Mouse (Mus musculus): Measurements from ENCODE around the gene Asic2.

The Asic2 gene

DNA sequence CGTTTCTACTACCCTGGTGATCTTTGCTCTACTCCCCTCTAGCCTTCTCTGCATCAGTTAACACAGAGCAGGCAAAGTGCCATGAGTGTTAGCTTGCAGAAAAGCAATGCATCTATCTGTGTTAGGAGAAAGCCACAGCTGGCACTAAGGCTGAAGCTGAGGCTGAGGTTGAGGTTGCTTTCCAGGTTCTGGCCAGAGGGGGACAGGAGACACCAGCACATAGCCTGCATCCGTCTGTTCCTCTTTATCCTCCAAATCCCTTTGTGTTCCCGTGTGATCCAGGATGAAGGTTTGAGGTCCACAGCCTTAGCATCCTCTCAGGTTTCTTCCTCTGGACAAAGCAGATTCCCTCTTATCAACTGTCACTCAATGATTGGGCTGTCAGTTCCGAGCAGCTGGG, 343.1 kb downstream of the Asic2 start:
- in situ Hi-C loops (cut with MboI; ENCODE audit: unreplicated experiment in 2 of 2) = loop anchor here (25.0 kb wide), 3 partner anchors 537 to 1262 kb away; partner anchors contain the start of genes Fndc8 (in 1 of the 2) and Rad51d (in 1 of the 2)

DNA sequence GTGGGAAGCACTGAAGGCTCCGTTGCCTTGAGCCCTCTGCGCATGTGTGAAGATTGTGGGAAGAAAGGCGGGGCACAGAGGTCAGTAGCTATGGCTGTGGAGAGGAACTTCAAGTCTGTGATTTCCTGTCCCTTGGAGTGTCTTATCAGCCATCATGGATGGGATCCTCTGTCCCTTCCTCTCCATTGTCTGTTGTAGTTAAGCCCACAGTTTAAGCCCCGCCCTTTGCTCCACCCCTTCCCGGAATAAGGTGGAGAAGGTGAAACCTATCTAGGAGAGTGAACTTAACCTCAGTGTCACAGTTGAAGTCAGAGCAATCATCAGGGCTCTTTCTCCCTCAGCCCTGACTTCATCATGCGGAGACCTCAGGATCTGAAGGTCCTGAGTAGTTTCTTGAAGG, 347.7 kb downstream of the Asic2 start:
- in situ Hi-C loops (cut with MboI; ENCODE audit: unreplicated experiment in 2 of 2) = loop anchor here (25.0 kb wide), 8 partner anchors 783 to 2008 kb away; partner anchors contain the start of gene Psmd11 (in 1 of the 2)

DNA sequence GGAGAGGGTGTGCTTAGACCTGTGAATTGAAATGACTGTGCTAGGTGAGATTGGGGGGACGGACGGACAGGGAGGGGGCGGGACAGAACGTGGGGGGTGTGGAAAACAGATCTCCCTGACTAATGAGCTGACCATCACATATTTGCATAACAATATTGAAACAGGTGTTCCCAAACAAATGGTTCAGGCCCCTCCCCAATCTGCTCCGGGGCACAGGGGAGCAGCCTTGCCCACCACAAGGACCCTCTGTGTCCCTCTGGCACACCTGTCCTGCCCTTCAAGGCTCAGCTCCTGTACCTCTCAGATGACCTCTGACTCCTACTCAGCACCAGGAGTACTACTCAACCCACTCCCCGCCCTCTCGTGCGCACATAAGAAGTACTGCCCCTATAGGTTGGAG, 351.8 kb downstream of the Asic2 start:
- in situ Hi-C loops (cut with MboI; ENCODE audit: unreplicated experiment in 2 of 2) = loop anchor here (10.0 to 25.0 kb wide), 9 partner anchors 779 to 2004 kb away; partner anchors contain the start of gene Psmd11 (in 1 of the 2)

DNA sequence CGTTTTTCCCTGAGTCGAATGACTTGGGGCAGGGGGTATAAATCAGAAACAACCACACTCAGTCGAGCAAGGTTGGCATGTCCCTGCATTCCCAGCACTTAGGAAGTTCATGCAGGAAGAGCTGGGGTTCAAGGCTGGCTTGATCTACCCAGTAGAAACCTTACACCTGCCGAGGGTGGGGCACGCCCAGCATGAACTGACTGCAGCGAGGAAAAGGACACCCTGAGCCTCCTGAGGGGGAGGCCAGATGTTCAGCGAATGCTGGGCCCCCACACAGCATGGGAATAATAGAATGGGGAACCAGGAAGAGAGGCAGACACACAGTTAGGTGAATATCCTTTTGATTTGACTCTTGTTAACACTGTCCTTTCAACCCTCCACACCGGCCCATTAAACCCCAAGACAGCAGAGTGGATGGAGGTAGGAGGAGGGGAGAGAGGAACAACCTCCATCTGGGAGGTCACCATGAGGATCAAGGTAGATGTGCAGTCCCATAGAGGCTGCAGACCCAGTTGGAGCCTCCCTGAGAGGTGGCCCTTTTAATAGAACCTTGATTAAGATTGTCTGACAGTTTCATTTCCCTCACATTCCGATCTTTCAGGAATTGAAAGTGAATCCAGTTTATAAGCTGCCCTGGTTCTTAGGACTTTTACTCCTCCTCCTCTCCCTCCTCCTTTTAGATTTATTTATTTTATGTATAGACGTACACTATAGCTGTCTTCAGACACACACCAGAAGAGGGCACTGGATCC, 354.2 kb downstream of the Asic2 start:
- in situ Hi-C loops (cut with MboI; ENCODE audit: unreplicated experiment in 2 of 2) = loop anchor here (5.0 to 25.0 kb wide), 10 partner anchors 777 to 2002 kb away; partner anchors contain the start of gene Psmd11 (in 1 of the 2)

DNA sequence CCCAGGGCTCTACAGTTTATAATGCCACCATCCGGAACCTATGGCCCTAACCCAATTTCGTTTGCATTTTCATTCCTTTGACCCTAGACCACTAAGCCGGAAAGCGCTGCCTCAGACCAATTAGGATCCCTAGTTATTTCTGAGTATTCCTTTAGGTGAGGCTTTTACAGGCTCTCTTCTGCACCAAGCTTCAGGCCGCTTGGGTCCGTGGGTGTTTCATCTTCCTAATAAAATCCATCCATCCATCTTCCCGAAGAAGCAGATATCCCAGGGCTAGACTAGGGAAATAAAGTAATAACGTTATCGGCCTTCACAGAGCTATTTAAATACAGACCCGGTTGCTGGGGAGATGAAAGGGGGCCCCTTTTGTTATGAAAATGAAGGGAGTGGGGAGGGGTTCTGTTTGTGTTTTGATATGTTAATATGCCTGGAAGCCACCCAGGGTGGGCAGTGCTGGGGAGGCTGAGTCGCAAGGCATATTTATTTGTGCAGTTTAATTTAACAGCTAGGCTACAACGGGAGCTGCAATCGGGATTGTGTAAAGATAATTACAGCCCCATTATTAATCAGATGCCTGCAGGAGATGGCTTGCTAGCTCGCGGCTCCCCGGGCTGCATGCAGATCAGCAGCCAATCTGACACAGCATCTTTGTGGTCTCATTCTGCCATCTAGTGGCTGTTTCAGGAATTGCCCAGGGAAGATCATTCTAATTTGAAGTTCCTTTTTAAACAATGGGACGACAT, 355.3 kb downstream of the Asic2 start:
- in situ Hi-C loops (cut with MboI; ENCODE audit: unreplicated experiment in 2 of 2) = loop anchor here (5.0 to 25.0 kb wide), 10 partner anchors 776 to 2001 kb away; partner anchors contain the start of gene Psmd11 (in 1 of the 2)

DNA sequence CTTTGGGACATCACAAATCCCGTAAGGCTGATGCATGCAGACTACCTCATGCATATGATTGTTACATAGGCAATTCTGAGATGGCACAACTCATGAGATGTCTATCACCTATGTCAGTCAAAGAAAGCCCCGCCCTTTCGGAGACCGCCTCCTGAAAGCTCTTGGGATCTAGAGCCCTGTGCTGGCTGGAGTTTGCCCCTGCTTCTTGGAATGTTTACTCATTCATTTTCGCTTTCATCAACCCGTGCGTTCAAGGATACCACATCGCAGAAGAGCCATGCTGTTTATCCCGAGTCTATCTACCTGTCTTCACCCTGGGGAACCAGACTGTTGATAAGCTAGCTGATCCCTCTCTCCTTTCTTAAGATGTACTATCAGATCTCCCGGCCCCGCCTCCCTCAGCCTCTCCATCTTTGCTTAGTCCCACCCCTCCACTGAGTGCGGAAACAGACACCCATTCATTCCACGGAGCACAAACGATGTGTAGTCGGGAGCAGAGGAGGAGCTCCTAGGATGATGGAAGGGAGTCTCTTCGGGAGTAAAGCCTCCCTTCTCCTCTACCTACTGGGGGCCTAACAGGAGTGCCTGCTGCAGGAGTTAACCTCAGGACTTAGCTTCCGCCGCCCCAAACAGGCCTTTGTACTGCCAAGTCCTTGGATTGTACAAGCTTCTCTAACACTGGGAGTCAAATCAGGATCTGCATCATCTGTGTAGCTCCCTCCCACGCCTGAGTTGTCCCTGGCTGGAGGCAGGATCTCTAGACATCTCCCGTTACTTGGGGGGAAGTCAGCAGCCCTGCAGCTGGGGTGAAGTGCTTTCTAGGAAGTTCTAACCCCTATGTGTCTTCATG, 356.1 kb downstream of the Asic2 start:
- in situ Hi-C loops (cut with MboI; ENCODE audit: unreplicated experiment in 2 of 2) = loop anchor here (5.0 to 25.0 kb wide), 10 partner anchors 775 to 2000 kb away; partner anchors contain the start of gene Psmd11 (in 1 of the 2)

DNA sequence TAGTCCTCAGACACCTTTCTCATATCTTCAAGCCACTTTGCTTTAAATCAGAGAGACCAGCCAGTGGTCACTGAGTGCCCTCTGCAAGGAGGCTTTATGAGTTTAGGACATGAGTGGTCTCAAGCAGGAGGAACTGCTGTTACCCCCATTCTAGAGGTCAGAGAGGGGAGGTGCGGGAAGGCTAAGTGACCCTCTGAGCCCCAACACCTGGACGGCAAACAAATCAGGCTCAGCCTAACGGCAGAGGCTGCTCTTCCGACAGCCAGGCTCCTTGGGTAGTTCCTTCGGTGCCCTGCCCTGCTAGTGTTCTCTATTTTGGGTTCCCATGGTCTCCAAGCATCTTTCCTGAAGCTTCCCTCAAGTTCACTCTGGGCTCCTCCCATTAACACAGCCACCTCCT, 357.8 kb downstream of the Asic2 start:
- in situ Hi-C loops (cut with MboI; ENCODE audit: unreplicated experiment in 2 of 2) = loop anchor here (5.0 to 25.0 kb wide), 10 partner anchors 773 to 1998 kb away; partner anchors contain the start of gene Psmd11 (in 1 of the 2)

DNA sequence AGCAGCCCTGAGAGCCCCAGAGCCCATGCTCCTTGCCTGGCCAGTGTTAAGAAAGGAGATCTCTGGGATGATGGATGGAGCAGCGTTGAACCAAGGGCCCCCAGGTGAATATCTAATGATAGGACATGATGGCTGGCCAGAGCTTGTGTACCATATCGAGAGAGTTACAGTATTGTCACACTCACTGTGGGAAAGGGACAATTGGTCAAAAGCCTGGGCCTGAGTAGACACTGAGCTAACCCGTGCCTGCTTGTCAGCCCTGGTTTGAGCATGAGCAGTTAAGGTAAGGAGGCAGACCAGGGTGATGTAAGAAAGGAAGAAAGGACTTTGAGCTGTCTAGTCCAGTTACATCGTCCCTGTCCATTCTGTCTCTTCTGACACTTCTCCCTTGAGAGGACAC, 365.3 kb downstream of the Asic2 start:
- in situ Hi-C loops (cut with MboI; ENCODE audit: unreplicated experiment in 2 of 2) = loop anchor here (25.0 kb wide), 8 partner anchors 766 to 1991 kb away; partner anchors contain the start of gene Psmd11 (in 1 of the 2)

DNA sequence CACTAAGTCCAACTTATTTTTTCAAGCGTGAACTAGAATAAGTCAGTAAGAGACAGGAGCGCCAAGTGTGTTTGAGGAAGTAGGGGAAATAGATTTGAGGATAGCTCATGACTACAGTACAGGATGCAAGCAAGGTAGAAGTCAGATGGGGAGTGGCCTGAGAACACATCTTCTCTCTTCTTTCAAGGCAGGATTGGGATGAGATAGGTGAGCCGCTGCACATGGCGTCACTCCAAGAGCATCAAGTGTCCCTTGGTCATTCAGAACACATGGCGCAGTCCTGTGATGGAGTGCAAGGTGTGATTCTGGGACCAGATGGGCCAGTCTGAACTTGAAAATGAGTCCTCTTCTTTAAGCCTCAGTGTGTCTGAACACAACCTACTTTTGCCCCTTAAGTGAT, 366.5 kb downstream of the Asic2 start:
- in situ Hi-C loops (cut with MboI; ENCODE audit: unreplicated experiment in 2 of 2) = loop anchor here (25.0 kb wide), 8 partner anchors 764 to 1989 kb away; partner anchors contain the start of gene Psmd11 (in 1 of the 2)

DNA sequence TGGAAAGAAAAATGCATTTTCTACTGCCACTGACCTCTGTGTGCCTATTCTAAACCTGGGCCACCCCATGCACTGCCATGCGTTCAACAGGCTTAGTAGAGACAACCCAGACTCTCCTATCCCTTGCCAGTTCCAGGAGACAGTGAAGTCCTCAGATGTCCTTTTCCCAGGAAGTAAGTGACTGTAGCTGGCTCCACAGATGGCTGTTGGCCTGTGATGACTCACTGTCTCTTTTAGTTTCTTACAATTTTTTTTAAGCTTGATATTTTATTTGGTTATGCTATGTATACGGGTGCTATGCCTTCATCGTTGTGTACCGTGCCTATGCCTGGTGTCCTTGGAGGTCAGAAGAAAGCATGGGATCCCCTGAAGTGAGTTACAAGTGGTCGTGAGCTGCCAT, 370.7 kb downstream of the Asic2 start:
- in situ Hi-C loops (cut with MboI; ENCODE audit: unreplicated experiment in 2 of 2) = no loop called here

DNA sequence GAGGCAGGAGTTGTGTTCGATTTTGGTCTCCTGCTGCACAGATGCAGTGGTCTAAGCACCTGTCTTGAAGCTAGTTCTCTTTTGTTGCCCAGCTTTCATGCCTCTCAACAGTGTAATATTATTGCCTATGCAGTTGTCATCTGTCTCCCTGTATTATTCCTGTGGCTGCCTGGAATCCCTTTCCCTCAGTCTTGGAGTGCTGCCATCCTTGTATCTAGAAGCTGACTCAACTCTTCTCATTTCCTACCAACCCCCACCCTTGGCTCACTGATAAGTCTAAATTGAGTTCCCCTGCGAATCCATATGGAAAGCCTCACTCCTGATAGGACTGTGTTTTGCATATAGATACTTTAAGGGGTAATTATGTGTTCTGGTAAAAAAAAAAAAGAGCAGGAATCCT, 373.0 kb downstream of the Asic2 start:
- in situ Hi-C loops (cut with MboI; ENCODE audit: unreplicated experiment in 2 of 2) = no loop called here

DNA sequence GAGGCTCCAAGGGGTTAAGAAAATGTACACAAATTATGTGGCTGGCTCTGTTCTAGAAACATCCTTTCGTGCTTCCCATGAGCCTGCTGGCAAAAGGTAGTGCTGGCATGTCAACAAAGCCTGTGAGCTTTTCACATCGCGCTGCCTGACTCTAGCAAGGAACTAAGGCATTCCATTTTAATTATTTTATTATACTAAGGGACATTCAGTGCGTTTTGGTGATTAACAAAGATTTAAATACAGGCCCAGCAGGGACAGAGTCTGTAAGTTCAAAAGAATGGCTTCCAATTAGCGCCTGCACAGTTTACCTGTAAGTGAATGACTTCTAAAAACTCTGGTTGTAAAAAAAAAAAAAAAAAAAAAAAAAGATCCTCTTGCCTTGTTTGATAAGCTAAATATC, 375.5 kb downstream of the Asic2 start:
- in situ Hi-C loops (cut with MboI; ENCODE audit: unreplicated experiment in 2 of 2) = no loop called here

DNA sequence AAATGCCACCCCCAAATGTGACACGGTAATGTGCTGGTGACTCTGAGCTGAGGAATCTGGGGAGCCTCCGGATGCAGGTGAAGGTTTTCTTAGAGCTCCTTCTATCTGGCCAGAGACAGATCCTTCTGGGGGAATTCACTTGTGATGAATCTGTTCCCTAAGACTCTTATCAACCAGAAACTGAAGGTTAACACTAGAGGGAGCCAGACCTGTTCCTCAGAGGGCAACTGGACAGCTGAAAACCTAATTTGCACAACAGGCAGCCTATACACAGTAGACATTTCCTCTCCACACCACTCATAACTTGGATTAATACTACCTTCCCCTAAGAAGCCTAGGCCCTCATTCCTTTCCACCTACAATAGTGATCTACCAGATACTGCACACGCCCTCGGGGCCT, 377.3 kb downstream of the Asic2 start:
- in situ Hi-C loops (cut with MboI; ENCODE audit: unreplicated experiment in 2 of 2) = no loop called here

DNA sequence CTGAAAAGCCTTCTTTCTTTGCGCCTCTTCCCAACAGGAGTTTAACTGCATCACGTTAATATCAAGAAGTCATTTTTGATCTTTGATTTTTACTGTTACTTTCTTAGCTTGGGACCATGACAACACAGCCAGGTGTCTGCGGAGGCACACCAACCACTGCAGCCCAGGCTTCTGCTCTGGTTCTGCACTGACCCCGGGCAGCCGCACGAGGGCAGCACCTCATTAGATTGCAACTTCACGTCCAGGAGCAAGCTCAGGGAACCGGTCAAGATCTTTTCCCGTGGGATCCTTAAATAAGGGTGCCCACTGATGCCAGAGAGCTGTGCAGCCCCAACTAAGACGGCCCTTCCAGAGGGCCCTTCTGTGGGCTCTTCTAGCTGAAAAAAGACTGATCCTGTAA, 379.6 kb downstream of the Asic2 start:
- in situ Hi-C loops (cut with MboI; ENCODE audit: unreplicated experiment in 2 of 2) = no loop called here

DNA sequence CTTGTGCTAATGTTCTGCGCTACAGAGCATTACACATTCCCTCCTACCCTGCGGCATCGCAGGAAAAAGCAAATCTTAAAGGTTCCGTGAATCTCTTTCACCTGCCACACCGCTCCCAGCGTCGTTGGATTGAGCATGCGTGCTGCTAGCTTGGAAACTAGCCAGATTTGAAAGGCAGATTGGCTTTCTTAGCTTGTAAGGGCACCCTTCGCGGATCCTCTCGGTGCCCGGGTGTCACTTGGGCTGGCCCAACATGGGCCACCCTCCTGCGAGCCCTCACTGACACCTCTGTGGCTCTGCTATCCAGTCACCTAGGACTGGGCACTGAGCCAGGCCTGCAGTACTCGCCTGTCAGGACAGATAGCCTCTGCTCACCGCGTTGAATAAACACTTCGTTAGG, 380.3 kb downstream of the Asic2 start:
- in situ Hi-C loops (cut with MboI; ENCODE audit: unreplicated experiment in 2 of 2) = no loop called here

DNA sequence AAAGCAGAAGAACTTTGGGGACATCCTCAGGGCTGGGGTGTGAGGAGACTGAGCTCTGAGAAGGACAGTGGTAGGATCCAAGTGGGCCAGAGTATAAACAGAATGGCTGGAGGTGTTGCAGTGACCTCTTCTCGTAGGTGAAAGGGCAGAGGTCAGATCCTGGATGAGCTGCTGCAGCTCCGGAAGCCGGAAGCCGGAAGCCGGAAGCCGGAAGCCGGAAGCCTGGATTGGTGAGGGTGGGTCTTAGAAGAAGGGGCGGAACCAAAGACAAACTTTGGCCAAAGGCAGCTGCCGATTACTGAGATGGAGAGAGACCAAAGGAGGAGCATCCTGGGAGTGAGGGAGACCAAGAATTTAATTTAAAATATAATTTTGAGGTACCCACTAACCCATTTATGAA, 381.1 kb downstream of the Asic2 start:
- in situ Hi-C loops (cut with MboI; ENCODE audit: unreplicated experiment in 2 of 2) = no loop called here

DNA sequence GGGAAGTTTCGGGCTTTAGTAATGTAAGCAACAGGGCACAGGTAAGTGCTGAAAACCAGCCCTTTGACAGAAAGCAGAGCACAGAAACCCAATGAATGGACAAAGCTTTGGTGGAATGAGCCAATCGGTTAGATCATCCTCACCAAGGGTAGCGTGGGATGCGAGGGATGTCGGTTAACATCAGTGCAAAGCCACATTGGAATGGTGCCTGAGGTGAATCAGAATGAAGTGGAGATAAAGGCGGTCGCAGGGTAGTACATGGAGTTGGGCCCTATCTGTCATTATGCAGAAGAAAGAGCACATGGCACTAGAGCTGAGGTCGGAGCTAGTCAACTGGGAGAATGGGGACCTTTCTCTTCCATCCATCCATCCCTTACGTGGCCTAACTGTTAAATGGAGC, 383.8 kb downstream of the Asic2 start:
- in situ Hi-C loops (cut with MboI; ENCODE audit: unreplicated experiment in 2 of 2) = no loop called here

DNA sequence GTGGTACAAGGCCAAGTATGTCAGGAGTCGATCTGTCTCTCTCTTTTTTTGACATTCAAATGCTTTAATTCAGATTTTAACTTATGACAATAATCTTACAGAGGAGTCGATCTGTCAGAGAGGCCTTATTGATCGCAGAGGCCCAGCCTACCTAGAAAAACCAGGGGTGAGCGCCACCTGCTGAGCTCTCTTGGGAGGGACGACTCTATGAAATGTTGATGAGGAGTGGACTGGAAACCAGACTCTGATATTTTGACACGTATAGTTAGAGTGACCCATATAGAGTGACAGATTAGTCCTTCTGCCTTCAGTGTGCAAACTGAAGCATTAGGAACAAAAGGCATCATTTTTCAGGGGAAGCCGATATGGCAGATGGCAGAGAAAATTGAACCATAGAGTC, 385.1 kb downstream of the Asic2 start:
- in situ Hi-C loops (cut with MboI; ENCODE audit: unreplicated experiment in 2 of 2) = no loop called here

DNA sequence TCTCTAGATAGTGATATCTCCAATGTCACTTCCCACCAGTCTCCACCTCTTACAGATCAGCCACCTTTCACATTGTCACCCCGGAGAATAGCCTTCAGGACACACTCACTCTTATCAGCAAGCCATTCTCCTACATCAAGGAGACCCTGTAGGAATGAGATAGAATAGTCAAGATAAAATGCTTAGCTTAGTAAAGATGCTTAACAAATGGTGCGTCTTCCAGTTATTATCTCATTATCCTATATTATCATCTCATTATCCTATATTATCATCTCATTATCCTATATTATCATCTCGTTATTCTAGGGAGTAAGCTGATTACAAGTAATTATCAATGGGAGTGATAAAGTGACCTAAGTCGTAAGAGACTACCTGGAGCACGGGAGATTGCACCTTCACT, 386.1 kb downstream of the Asic2 start:
- in situ Hi-C loops (cut with MboI; ENCODE audit: unreplicated experiment in 2 of 2) = no loop called here

DNA sequence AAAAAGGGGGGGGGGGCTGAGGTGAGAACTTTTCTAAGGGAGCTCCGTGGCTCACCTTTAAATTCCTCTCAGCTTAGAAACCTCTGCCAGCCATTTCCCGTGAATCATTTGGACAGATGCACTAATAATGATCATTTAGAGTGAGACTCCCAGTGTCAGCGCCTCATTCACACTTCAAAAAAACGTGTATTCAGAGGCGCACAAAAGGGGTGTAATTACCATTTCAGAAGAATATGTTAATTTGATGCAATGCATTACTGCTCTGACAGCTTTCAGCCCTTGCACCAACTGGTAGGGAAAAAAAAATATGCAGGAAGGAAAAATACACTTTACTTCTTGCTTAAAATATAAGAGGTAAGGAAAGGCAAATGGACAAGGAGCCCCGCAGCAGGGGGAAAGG, 388.5 kb downstream of the Asic2 start:
- in situ Hi-C loops (cut with MboI; ENCODE audit: unreplicated experiment in 2 of 2) = no loop called here

Measured in v-Abl transformed pro-B cells (cell line).